Mouse (Mus musculus): ENCODE data around the gene Atxn10. TPM values are rescaled to one million over a fixed set of nuclear protein-coding genes. Genes with fewer than 3 reads are reported as not detected.
A peak's percentile ranks its signal among the peaks of the same experiment; 100 is the strongest.

Gene Atxn10
- total and polyA plus RNA-seq, 2 experiments from 2014 or later: 311 to 536 TPM

DNA sequence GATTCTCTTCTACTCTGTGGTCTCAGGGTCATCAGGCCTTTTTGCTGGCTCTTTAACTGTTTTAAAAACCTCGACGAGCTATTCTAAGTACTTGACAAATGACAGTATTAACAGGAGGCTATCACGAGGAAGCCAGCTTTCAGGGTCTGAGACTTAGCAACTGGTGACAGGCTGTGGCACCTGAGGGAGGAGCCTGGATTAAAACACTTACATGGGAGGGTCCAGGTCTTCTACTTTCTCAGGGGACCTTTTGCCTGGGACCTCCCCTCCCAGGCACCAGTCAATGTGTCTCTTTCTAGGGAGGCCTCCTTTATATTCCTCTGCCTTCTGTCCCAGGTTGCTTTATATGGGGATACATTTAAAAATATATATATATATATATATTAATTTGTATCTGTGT, 1.8 kb upstream of the Atxn10 start:
- Histone ChIP-seq H3K9me3 (ENCODE audit: low read length) (no peaks in the 10 kb centered on the region), H3K27ac (ENCODE audit: low read depth, low read length) (no peak overlapping the region), H3K36me3 (ENCODE audit: insufficient read depth) (no peaks in the 10 kb centered on the region), H3K9ac (no peak overlapping the region), H3K4me3 (ENCODE audit: low read depth, low read length) (no peak overlapping the region), H3K27me3 (ENCODE audit: insufficient read depth, low read length) (no peaks in the 10 kb centered on the region), H3K4me2 (ENCODE audit: low read depth) (no peak overlapping the region), H3K4me1 (ENCODE audit: insufficient read depth) (peaks cover 16% of the 10 kb centered on the region)
- WGBS: 62% methylated on average over 3 of the region's 3 CpGs
- no peak for TF ChIP-seq CTCF (IDR thresholded peaks at IDR 0.05; ENCODE audit: low read depth)
- DNase-seq (no peak), ATAC-seq (no peak)

DNA sequence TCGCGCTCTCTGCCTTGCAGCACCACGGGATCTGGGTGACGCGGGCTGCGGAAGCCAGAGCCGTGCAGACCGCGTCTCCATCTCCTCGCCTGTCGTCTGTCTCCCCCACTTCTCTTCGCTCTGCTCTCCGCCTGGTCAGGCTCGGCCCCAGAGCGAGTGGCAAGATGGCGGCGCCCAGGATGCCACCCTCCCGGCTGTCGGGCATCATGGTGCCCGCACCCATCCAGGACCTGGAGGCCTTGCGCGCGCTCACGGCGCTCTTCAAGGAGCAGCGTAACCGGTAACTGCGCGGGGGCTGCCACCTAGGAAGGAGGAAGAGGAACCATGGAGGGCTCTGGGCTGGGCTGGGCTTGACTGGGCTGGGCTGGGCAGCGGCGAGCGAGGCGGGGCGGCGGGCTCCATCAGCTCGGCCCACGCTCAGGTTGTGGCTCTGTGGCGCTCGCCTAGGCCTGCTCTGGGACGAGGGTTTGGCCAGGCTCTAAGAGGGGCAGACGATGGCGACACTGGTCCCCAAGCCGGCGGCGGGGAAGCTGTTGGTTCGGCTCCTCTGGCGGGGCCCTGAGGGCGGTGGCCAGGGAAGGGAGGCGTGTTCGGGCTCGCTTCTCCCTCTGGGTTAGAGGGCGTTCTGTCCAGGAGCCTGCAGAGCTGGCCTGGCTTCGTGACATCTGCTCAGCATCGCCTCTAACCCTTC, 401 bp downstream of the Atxn10 start:
- Histone ChIP-seq H3K27me3 (ENCODE audit: insufficient read depth, low read length) (no peaks in the 10 kb centered on the region), H3K9ac (peak overlapping the region; percentile 92), H3K27ac (ENCODE audit: low read depth, low read length) (peak overlapping the region; percentile 99), H3K4me2 (ENCODE audit: low read depth) (peak overlapping the region; percentile 76), H3K36me3 (ENCODE audit: insufficient read depth) (no peaks in the 10 kb centered on the region), H3K4me1 (ENCODE audit: insufficient read depth) (peaks cover 16% of the 10 kb centered on the region), H3K4me3 (ENCODE audit: low read depth, low read length) (peak overlapping the region; percentile 68), H3K9me3 (ENCODE audit: low read length) (no peaks in the 10 kb centered on the region)
- WGBS: under 1% methylated on average over 52 of the region's 54 CpGs
- peak; percentile 99 for ATAC-seq
- TF ChIP-seq CTCF (IDR thresholded peaks at IDR 0.05; ENCODE audit: low read depth): no peak
- peak; percentile 94 for DNase-seq

DNA sequence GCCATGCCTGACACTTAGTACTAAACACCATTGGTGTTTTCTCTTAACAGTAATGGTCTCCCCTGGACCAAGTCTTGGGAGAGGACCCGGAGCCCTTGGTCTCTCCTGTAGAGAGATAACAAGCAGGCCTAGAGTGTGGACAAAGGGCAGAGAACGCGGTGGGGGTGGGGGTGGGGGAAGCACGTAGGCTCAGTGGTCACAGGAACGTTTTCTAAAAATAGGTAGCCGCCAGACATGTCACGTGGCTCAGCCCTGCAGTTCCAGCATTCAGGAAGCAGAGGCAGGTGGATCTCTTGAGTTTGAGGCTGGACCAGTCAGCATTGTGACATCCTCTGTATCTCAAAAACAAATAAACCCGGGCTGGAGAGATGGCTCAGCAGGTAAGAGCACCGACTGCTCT, 1.2 kb downstream of the Atxn10 start:
- no peak for ATAC-seq
- peak overlapping the region; percentile 68 for H3K4me3 ChIP-seq (ENCODE audit: low read depth, low read length)
- no peaks in the 10 kb centered on the region for H3K27me3 ChIP-seq (ENCODE audit: insufficient read depth, low read length)
- H3K9ac ChIP-seq: peak overlapping the region; percentile 92
- TF ChIP-seq CTCF (IDR thresholded peaks at IDR 0.05; ENCODE audit: low read depth): no peak
- DNase-seq: no peak
- whole genome bisulfite sequencing: 48% methylated on average over 9 of the region's 9 CpGs
- H3K4me2 ChIP-seq (ENCODE audit: low read depth): peak overlapping the region; percentile 76
- no peaks in the 10 kb centered on the region for H3K9me3 ChIP-seq (ENCODE audit: low read length)
- H3K4me1 ChIP-seq (ENCODE audit: insufficient read depth): peaks cover 16% of the 10 kb centered on the region
- H3K27ac ChIP-seq (ENCODE audit: low read depth, low read length): peak overlapping the region; percentile 99
- H3K36me3 ChIP-seq (ENCODE audit: insufficient read depth): no peaks in the 10 kb centered on the region; the same call in 1 of the 2 replicates

DNA sequence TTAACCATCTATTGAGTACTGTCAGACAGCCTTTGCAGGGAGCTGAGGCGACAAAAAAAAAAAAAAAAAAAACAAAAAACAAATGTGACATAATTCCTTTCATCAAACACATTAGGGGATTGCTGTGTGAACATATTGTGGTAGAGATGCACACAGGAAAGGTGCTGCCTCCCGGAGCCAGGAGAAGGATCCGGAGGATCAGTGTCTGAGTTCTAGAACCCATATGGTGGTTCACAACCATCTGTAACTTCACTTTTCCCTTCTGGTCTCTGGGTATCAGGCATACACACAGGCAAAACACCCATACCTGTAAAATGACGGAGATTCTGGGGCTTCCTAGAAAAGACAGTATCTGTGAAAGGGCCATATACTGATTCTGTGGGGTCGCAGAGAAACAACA, 1.9 kb downstream of the Atxn10 start:
- H3K9ac ChIP-seq: no peak overlapping the region
- WGBS: 78% methylated on average over 5 of the region's 5 CpGs
- H3K9me3 ChIP-seq (ENCODE audit: low read length): no peaks in the 10 kb centered on the region
- DNase-seq (no peak), ATAC-seq (no peak)
- H3K36me3 ChIP-seq (ENCODE audit: insufficient read depth): no peaks in the 10 kb centered on the region; the same call in 1 of the 2 replicates
- no peak overlapping the region; the same call in 1 of the 2 replicates for H3K4me3 ChIP-seq (ENCODE audit: low read depth, low read length)
- peaks cover 16% of the 10 kb centered on the region for H3K4me1 ChIP-seq (ENCODE audit: insufficient read depth)
- no peaks in the 10 kb centered on the region for H3K27me3 ChIP-seq (ENCODE audit: insufficient read depth, low read length)
- H3K4me2 ChIP-seq (ENCODE audit: low read depth): peak overlapping the region; percentile 76
- no peak for TF ChIP-seq CTCF (IDR thresholded peaks at IDR 0.05; ENCODE audit: low read depth)
- no peak overlapping the region for H3K27ac ChIP-seq (ENCODE audit: low read depth, low read length)

DNA sequence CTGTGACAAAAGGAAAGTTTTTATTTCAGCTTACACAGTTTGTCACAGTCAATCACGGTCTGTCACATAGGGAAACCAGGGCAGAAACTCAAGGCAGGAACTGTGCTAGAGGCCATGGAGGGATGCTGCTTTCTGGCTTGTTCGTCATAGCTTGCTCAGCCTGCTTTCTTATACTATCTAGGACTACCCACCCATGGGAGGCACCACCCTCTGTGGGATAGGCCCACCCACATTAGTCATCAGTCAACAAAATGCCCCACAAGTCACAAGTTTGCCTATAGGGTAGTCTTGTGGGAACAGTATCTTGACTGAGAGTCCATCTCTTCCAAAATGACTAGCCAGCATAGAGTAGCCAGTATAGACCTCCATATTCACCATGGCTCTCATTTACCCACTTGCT, 6.2 kb downstream of the Atxn10 start:
- Histone ChIP-seq H3K4me2 (ENCODE audit: low read depth) (no peak overlapping the region), H3K9me3 (ENCODE audit: low read length) (no peaks in the 10 kb centered on the region), H3K9ac (no peak overlapping the region), H3K4me1 (ENCODE audit: insufficient read depth) (peaks cover 13% of the 10 kb centered on the region), H3K36me3 (ENCODE audit: insufficient read depth) (peaks cover 5% of the 10 kb centered on the region; the same call in 1 of the 2 replicates), H3K27me3 (ENCODE audit: insufficient read depth, low read length) (no peaks in the 10 kb centered on the region), H3K27ac (ENCODE audit: low read depth, low read length) (no peak overlapping the region), H3K4me3 (ENCODE audit: low read depth, low read length) (no peak overlapping the region)
- ATAC-seq (no peak), DNase-seq (no peak)
- 97% methylated on average over 2 of the region's 2 CpGs for WGBS
- TF ChIP-seq CTCF (IDR thresholded peaks at IDR 0.05; ENCODE audit: low read depth): no peak

DNA sequence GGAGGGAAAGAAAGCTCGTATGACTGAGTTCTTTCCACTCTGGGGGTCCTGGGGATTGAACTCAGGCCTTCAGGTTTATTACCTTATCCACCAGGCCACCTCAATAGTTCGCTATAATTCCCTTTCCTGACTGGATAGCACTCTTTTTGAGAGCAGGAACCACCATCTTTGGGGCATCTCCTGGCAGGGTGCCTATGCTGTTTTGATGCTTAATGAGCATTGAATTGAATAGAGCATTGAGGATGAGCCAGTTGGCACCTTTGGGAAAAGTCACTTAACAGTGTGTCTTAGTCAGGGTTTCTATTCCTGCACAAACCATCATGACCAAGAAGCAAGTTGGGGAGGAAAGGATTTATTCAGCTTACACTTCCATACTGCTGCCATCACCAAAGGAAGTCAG, 8.6 kb downstream of the Atxn10 start:
- ATAC-seq (no peak), DNase-seq (no peak)
- no peak overlapping the region for H3K4me3 ChIP-seq (ENCODE audit: low read depth, low read length)
- 66% methylated on average over 2 of the region's 2 CpGs for WGBS
- no peak overlapping the region for H3K4me2 ChIP-seq (ENCODE audit: low read depth)
- peaks cover 5% of the 10 kb centered on the region; the same call in 1 of the 2 replicates for H3K36me3 ChIP-seq (ENCODE audit: insufficient read depth)
- no peak overlapping the region for H3K27ac ChIP-seq (ENCODE audit: low read depth, low read length)
- TF ChIP-seq CTCF (IDR thresholded peaks at IDR 0.05; ENCODE audit: low read depth): no peak
- H3K9ac ChIP-seq: no peak overlapping the region
- no peaks in the 10 kb centered on the region for H3K4me1 ChIP-seq (ENCODE audit: insufficient read depth)
- no peaks in the 10 kb centered on the region for H3K27me3 ChIP-seq (ENCODE audit: insufficient read depth, low read length)
- no peaks in the 10 kb centered on the region for H3K9me3 ChIP-seq (ENCODE audit: low read length)

DNA sequence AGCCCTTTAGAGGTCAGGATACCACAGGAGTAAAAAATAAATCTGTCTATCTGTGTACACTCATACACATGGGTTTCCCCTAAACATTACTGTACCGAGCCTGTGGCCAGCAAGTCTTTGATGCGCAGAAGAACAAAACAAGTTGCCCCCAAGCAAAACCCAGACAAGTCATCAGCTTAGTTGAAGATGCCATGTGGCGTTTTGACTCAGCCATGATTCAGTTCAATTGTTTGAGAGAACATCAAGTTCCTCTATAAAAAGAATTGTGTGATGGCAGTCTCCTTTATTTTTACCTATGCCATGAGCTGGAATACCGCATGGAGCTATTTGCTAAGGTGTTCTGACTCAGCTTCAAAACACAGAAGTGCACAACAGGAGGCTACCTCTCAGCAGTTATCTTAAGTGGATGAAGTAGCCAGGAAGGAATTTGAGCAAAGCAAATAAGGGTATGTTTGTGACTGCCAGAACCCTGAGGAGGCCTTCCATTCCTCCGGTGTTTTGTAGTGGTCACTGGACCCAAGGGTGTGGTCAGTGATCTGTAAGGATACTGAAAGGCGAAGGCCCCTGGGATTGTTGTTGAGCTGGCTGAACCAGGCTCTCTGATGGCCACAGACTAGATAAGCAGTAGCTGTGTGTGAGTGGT, 11.1 kb downstream of the Atxn10 start:
- WGBS: 86% methylated on average over 6 of the region's 6 CpGs
- no peak for DNase-seq
- H3K4me1 ChIP-seq (ENCODE audit: insufficient read depth): no peaks in the 10 kb centered on the region
- TF ChIP-seq CTCF (IDR thresholded peaks at IDR 0.05; ENCODE audit: low read depth): no peak
- H3K36me3 ChIP-seq (ENCODE audit: insufficient read depth): peaks cover 5% of the 10 kb centered on the region; the same call in 1 of the 2 replicates
- H3K4me2 ChIP-seq (ENCODE audit: low read depth): no peak overlapping the region
- H3K27ac ChIP-seq (ENCODE audit: low read depth, low read length): no peak overlapping the region
- no peak overlapping the region for H3K4me3 ChIP-seq (ENCODE audit: low read depth, low read length)
- no peak for ATAC-seq
- H3K9me3 ChIP-seq (ENCODE audit: low read length): no peaks in the 10 kb centered on the region
- H3K9ac ChIP-seq: no peak overlapping the region
- no peaks in the 10 kb centered on the region for H3K27me3 ChIP-seq (ENCODE audit: insufficient read depth, low read length)
